Mouse (Mus musculus): ENCODE results near the gene Stxbp3. TPM values are rescaled to one million over a fixed set of nuclear protein-coding genes. Genes with fewer than 3 reads are reported as not detected.
A peak's percentile ranks its signal among the peaks of the same experiment; 100 is the strongest.

Stxbp3 gene
- polyA plus RNA-seq, 1 experiment from 2014 or later, result 12.8 TPM

DNA sequence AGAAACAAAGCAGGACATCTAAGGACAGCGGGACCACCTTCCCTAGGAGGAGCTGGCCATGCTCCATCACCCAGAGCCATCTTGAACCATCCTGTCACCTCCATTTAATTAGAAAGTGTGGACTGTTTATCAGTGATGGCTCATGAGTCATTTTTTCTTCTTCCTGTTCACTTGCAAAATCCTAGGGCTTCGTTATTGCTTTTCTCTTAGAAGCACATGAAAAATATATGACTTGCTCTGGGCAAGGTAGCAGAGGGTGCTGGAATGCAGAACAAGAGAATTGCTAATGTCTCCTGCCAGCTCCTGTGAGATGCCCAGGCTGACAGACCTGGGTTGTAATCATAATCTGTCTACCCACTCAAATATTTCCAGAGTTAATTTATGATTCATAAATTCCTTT lies 20.5 kb upstream of the Stxbp3 start:
- Histone ChIP-seq H3K9ac (replicated peaks; ENCODE audit: low read depth, low read length) (no peak overlapping the region), H3K9me3 (ENCODE audit: control insufficient read depth, low read length) (no peaks in the 10 kb centered on the region), H3K4me1 (replicated peaks; ENCODE audit: control insufficient read depth, insufficient read depth, low read length) (peaks cover 21% of the 10 kb centered on the region), H3K27ac (ENCODE audit: low read length) (no peak overlapping the region), H3K27me3 (replicated peaks; ENCODE audit: control insufficient read depth, insufficient read depth, low read length) (no peaks in the 10 kb centered on the region), H3K36me3 (ENCODE audit: control insufficient read depth, insufficient read depth) (no peaks in the 10 kb centered on the region), H3K4me2 (ENCODE audit: low read length) (no peak overlapping the region), H3K4me3 (replicated peaks; ENCODE audit: low read length) (no peak overlapping the region)
- no peak for ATAC-seq
- 89% methylated on average over 2 of the region's 2 CpGs for WGBS

DNA sequence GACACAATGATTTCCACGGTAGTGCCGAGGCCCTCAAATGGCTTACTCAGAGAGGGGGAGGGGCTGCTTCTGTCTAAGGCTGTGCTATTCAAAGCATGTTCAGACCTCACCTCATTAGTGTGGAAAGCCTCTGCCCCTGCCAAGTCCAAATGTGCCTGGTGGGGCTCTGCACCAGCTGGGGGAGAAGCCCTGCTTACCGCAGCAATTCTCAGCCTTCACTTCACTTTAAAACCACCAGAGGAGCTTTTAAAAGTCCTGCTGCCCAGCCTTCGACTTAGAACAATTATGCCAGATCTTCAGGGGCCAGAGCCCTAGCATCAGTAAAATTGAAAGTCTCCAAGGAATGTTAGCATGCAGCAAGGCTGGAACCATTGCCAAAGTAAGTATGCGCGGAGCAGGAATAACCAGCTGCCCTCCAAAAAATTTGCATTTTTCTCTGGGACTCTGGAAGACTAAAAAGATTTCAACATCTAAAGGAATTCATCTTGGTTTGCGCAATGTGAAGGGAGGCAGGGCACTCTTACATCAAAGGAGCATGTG lies 18.0 kb upstream of the Stxbp3 start:
- Histone ChIP-seq H3K4me3 (replicated peaks; ENCODE audit: low read length) (no peak overlapping the region), H3K4me1 (replicated peaks; ENCODE audit: control insufficient read depth, insufficient read depth, low read length) (peaks cover 28% of the 10 kb centered on the region), H3K9ac (replicated peaks; ENCODE audit: low read depth, low read length) (no peak overlapping the region), H3K36me3 (ENCODE audit: control insufficient read depth, insufficient read depth) (no peaks in the 10 kb centered on the region), H3K27me3 (replicated peaks; ENCODE audit: control insufficient read depth, insufficient read depth, low read length) (no peaks in the 10 kb centered on the region), H3K4me2 (ENCODE audit: low read length) (peak overlapping the region; percentile 24; the same call in 1 of the 2 replicates), H3K9me3 (ENCODE audit: control insufficient read depth, low read length) (no peaks in the 10 kb centered on the region), H3K27ac (ENCODE audit: low read length) (peak overlapping the region; percentile 21)
- peak; percentile 93 for ATAC-seq
- WGBS, result 7% methylated on average over 7 of the region's 7 CpGs

DNA sequence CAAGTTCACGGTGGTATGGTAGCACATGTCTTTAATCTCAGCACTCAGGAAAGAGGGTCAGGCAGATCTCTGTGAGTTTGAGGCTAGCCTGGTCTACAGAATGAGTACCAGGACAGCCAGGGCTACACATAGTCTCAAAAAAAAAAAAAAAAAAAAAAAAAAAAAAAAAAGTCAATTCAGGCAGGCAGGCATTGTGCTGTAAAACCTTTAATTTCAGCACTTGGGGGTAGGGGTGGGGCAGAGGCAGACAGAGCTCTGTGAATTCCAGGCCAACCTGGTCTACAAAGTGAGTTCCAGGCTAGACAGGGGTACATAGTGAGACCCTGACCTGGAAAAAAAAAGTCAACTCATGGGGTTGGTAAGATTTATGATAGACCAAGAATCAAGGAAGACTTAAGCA lies 17.4 kb upstream of the Stxbp3 start:
- H3K36me3 ChIP-seq (ENCODE audit: control insufficient read depth, insufficient read depth), result no peaks in the 10 kb centered on the region
- no peaks in the 10 kb centered on the region for H3K27me3 ChIP-seq (replicated peaks; ENCODE audit: control insufficient read depth, insufficient read depth, low read length)
- no peak overlapping the region for H3K9ac ChIP-seq (replicated peaks; ENCODE audit: low read depth, low read length)
- 0 out of 2 replicates have a peak, but pooled peaks have one; percentile 0 for ATAC-seq
- peaks cover 28% of the 10 kb centered on the region for H3K4me1 ChIP-seq (replicated peaks; ENCODE audit: control insufficient read depth, insufficient read depth, low read length)
- no peaks in the 10 kb centered on the region for H3K9me3 ChIP-seq (ENCODE audit: control insufficient read depth, low read length)
- H3K4me2 ChIP-seq (ENCODE audit: low read length), result no peak overlapping the region
- H3K27ac ChIP-seq (ENCODE audit: low read length), result peak overlapping the region; percentile 21
- H3K4me3 ChIP-seq (replicated peaks; ENCODE audit: low read length), result no peak overlapping the region
- 85% methylated on average over 1 of the region's 1 CpGs for WGBS

DNA sequence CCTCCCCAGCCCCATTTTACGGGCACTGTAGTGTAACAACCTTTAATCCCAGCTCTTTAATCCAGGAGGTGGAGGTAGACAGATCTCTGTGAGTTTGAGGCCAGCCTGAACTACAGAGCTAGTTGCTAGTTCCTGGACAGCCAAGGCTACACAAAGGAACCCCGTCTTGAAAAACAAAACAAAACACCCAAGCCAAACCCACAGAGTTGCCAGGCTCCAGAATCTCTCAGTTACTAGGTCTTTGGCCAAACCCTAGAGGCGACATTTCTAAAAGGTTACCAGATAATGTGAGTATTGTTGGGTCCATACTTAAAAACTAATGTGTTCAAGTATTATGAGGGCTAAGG lies 16.8 kb upstream of the Stxbp3 start:
- Histone ChIP-seq H3K27me3 (replicated peaks; ENCODE audit: control insufficient read depth, insufficient read depth, low read length) (no peaks in the 10 kb centered on the region), H3K9ac (replicated peaks; ENCODE audit: low read depth, low read length) (no peak overlapping the region), H3K9me3 (ENCODE audit: control insufficient read depth, low read length) (no peaks in the 10 kb centered on the region), H3K4me3 (replicated peaks; ENCODE audit: low read length) (no peak overlapping the region), H3K4me2 (ENCODE audit: low read length) (no peak overlapping the region), H3K36me3 (ENCODE audit: control insufficient read depth, insufficient read depth) (no peaks in the 10 kb centered on the region), H3K4me1 (replicated peaks; ENCODE audit: control insufficient read depth, insufficient read depth, low read length) (peaks cover 28% of the 10 kb centered on the region), H3K27ac (ENCODE audit: low read length) (no peak overlapping the region)
- ATAC-seq, result no peak
- 25% methylated on average over 3 of the region's 3 CpGs for WGBS

DNA sequence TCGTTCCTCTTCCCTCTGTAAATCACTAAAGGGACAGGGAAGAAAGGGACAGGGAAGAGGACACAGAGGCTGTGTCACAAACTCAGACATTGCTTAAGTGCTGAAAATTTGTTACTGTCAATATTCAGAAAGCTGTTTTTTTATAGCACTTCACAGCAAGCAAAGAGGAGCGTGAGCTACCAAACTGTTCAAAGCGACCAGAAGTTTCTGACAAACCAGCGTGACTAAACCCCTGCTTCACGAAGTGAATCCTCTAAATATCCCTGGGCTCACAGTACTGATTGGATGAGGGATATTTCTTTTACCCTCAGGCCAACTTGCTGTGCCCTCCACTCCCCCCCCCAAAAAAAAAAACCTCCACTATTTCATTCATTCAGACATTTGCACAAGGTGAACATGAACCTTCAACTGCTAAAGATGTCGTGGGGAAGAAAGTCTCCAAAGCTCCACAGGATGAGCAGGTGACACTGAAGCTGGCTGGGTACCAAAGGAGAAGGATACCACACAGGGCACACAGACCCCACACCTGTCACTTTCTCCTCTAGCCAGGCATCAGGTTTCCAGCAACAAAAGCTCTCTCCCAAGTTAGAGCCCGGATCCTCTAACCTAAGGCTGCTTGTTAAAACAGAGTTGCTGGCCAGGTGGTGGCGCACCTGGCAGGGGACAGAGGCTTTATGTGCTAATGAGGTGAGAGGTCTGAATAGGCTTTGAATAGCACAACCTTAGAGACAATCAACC lies 16.2 kb upstream of the Stxbp3 start:
- H3K9ac ChIP-seq (replicated peaks; ENCODE audit: low read depth, low read length), result no peak overlapping the region
- WGBS, result 46% methylated on average over 8 of the region's 8 CpGs
- no peak for ATAC-seq
- H3K27ac ChIP-seq (ENCODE audit: low read length), result no peak overlapping the region
- peaks cover 28% of the 10 kb centered on the region for H3K4me1 ChIP-seq (replicated peaks; ENCODE audit: control insufficient read depth, insufficient read depth, low read length)
- H3K27me3 ChIP-seq (replicated peaks; ENCODE audit: control insufficient read depth, insufficient read depth, low read length), result no peaks in the 10 kb centered on the region
- no peaks in the 10 kb centered on the region for H3K9me3 ChIP-seq (ENCODE audit: control insufficient read depth, low read length)
- no peak overlapping the region for H3K4me2 ChIP-seq (ENCODE audit: low read length)
- no peaks in the 10 kb centered on the region for H3K36me3 ChIP-seq (ENCODE audit: control insufficient read depth, insufficient read depth)
- no peak overlapping the region for H3K4me3 ChIP-seq (replicated peaks; ENCODE audit: low read length)

DNA sequence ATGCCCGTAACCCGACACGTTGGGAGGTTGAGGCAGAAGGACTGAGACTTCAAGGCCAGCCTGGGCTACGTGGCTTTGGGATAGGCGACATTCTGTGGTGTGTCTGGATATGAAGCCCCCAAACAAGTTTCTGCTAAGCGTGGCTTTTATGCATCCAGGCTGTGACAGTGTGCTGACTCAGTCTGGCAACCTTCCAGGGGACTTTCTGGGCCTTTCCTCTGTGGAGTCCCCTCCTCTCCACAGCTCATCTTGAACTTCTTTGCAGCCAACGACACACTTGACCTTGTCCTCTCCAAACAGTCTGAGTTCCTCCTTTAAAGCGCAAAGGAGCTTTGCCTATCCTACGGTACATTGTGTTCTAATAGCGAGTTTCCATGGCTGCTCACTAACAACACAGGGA lies 15.5 kb upstream of the Stxbp3 start:
- ATAC-seq, result no peak
- no peaks in the 10 kb centered on the region for H3K9me3 ChIP-seq (ENCODE audit: control insufficient read depth, low read length)
- H3K4me2 ChIP-seq (ENCODE audit: low read length), result no peak overlapping the region
- WGBS, result 50% methylated on average over 10 of the region's 10 CpGs
- H3K4me3 ChIP-seq (replicated peaks; ENCODE audit: low read length), result no peak overlapping the region
- H3K4me1 ChIP-seq (replicated peaks; ENCODE audit: control insufficient read depth, insufficient read depth, low read length), result peaks cover 28% of the 10 kb centered on the region
- H3K9ac ChIP-seq (replicated peaks; ENCODE audit: low read depth, low read length), result no peak overlapping the region
- H3K27me3 ChIP-seq (replicated peaks; ENCODE audit: control insufficient read depth, insufficient read depth, low read length), result no peaks in the 10 kb centered on the region
- H3K36me3 ChIP-seq (ENCODE audit: control insufficient read depth, insufficient read depth), result no peaks in the 10 kb centered on the region
- H3K27ac ChIP-seq (ENCODE audit: low read length), result no peak overlapping the region

DNA sequence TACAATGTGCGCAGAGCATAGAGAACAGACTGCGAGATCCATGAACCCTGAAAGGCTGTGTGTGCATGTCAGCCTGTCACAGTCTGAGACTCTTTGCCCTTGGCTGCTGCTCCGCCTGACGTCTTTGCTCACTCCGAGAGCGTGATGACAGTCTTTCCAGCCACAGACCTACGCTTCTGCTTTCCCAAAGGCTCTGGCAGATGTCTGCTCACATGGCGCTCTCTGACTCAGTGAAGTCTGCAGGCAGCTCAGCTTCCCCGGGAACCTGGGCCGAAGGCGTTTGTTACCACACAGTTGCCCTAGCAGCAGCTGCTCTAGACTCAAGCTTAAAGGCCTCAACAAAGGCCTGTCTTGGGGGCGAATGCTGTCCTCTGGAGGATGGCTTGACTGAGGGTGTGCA lies 15.0 kb upstream of the Stxbp3 start:
- Histone ChIP-seq H3K4me3 (replicated peaks; ENCODE audit: low read length) (no peak overlapping the region), H3K4me2 (ENCODE audit: low read length) (no peak overlapping the region; the same call in 1 of the 2 replicates), H3K9me3 (ENCODE audit: control insufficient read depth, low read length) (no peaks in the 10 kb centered on the region), H3K27ac (ENCODE audit: low read length) (peak overlapping the region; percentile 11; the same call in 1 of the 2 replicates), H3K27me3 (replicated peaks; ENCODE audit: control insufficient read depth, insufficient read depth, low read length) (no peaks in the 10 kb centered on the region), H3K36me3 (ENCODE audit: control insufficient read depth, insufficient read depth) (no peaks in the 10 kb centered on the region), H3K4me1 (replicated peaks; ENCODE audit: control insufficient read depth, insufficient read depth, low read length) (peaks cover 28% of the 10 kb centered on the region), H3K9ac (replicated peaks; ENCODE audit: low read depth, low read length) (peak overlapping the region; percentile 37)
- peak; percentile 51 for ATAC-seq
- 43% methylated on average over 12 of the region's 12 CpGs for WGBS

DNA sequence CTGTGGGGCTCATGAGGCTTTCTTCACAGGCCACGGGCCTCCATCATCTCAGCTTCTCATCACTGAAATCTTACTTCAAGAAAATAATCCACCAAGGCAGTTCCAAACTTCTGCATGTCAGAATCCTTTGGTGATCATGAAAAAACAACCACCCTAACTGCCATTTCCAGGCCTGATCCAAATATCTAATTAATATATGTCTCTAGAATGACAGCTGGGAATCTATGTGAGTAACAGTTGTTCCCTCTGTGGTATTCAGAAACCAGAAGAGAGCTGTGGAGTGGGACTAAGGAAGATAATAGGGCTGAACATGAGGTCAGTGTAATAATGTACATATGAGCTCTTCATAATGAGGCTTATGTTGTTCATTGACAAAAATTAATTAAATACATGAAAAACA lies 12.9 kb upstream of the Stxbp3 start:
- Histone ChIP-seq H3K9ac (replicated peaks; ENCODE audit: low read depth, low read length) (no peak overlapping the region), H3K36me3 (ENCODE audit: control insufficient read depth, insufficient read depth) (no peaks in the 10 kb centered on the region), H3K4me2 (ENCODE audit: low read length) (no peak overlapping the region), H3K9me3 (ENCODE audit: control insufficient read depth, low read length) (no peaks in the 10 kb centered on the region), H3K27me3 (replicated peaks; ENCODE audit: control insufficient read depth, insufficient read depth, low read length) (no peaks in the 10 kb centered on the region), H3K4me1 (replicated peaks; ENCODE audit: control insufficient read depth, insufficient read depth, low read length) (peaks cover 19% of the 10 kb centered on the region), H3K27ac (ENCODE audit: low read length) (no peak overlapping the region), H3K4me3 (replicated peaks; ENCODE audit: low read length) (no peak overlapping the region)
- no peak for ATAC-seq
- WGBS, result 79% methylated on average over 1 of the region's 1 CpGs

DNA sequence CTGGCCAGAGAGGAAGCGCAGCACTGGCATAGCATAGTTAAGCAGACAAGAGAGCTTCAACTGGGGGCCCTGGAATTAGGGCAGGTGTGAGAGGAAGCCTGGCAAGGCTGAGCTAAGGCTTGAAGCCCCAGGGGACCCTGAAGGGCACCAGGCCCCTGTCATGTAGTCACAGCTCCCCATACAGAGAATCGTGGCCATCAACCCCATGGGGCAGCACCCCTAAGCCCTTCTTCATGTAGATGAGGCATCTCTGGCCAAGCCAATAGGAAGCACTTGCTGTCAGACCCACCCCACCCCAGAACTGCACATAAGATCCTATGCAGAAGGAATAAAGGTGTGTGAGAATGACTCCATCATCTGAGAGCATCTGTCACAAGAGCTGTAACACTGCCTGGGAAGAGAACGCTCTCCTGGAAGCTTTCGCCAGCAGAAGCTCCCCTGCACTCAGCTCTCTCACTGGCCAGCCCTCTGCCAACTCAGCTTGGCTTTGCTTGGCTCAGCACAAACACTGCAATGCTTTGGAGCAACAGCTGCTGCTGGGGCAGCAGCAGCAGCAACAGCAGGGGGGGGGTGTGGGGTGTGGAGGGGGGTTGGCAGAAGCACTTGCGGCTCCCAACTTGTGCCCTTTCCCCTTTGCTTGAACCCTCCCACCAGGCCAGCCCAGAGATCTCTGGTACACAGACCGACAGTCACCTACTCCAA lies 11.8 kb upstream of the Stxbp3 start:
- H3K9me3 ChIP-seq (ENCODE audit: control insufficient read depth, low read length), result no peaks in the 10 kb centered on the region
- no peak for ATAC-seq
- H3K4me3 ChIP-seq (replicated peaks; ENCODE audit: low read length), result no peak overlapping the region
- H3K4me2 ChIP-seq (ENCODE audit: low read length), result no peak overlapping the region
- no peaks in the 10 kb centered on the region for H3K27me3 ChIP-seq (replicated peaks; ENCODE audit: control insufficient read depth, insufficient read depth, low read length)
- H3K4me1 ChIP-seq (replicated peaks; ENCODE audit: control insufficient read depth, insufficient read depth, low read length), result peaks cover 13% of the 10 kb centered on the region
- no peak overlapping the region for H3K27ac ChIP-seq (ENCODE audit: low read length)
- no peak overlapping the region for H3K9ac ChIP-seq (replicated peaks; ENCODE audit: low read depth, low read length)
- 70% methylated on average over 6 of the region's 6 CpGs for WGBS
- no peaks in the 10 kb centered on the region for H3K36me3 ChIP-seq (ENCODE audit: control insufficient read depth, insufficient read depth)

Measured in forebrain, embryonic 16.5 days (tissue).